Mouse (Mus musculus): Measurements from ENCODE around the gene Fabp3. TPM values are rescaled to one million over a fixed set of nuclear protein-coding genes. Genes with fewer than 3 reads are reported as not detected.
A peak's percentile ranks its signal among the peaks of the same experiment; 100 is the strongest.

The Fabp3 gene
- polyA plus RNA-seq, 1 experiment, result 22.5 TPM

GRCm38 (mm10) chr4:130325446-130325845, 17.1 kb downstream of the Fabp3 start:
- no peak for DNase-seq (ENCODE audit: low spot score)

DNA sequence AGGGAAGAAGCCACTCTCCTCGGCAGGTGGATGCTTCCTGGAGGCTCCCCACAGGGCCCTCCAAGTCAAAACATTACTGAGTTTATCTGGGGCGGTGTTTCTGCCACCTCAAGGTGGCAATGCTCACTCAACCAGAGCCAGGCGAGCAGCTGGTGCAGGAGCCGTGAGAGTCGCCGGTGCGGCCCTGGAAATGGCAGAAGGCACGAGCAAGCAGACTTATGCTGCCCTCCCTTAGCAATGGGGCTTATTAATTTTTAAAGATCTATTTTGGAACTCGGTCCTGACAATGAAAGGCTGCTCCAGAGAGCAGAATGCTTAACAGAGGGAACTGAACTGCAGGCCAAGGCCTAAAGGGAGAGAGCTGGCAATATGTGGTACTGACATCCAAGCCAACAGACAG, 19.0 kb downstream of the Fabp3 start:
- no peak for DNase-seq (ENCODE audit: low spot score)

DNA sequence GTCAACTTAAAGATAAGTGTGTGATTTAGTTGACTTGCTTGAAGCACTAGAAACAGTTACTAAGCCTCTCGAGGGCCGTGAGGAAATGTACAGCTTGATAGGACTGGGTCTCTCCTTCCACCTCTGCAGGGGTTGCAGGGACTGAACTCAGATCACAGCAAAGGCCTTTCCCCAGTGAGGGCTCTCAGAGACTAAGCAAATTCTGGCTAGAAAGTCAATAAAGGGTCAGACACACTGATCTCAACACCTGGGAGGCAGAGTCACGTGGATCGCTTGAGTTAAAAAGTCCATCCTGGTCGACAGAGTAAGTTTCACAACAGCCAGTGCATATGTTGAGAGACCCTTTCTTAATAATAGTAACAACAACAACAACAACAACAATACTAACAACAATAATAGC, 27.5 kb downstream of the Fabp3 start:
- no peak for DNase-seq (ENCODE audit: low spot score)

DNA sequence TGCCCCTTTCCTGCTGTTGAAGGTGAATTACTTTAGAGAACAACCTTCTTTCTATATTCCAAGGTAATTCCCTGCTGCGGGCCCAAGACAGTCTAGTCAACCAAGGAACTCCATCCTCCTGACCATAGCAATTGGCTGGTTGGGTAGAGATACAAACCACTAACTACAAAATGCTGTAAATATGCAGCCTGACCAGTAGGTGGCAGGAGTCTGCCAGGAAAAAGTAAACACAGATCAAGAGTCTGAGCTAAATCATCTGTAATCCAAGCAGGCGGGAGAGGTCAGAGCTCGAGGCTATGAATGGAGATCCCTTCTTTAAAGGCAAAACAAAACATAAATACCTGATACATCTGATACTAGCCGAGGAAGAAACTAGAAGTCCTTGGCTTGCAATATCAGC, 33.3 kb downstream of the Fabp3 start:
- DNase-seq (ENCODE audit: low spot score), result no peak

DNA sequence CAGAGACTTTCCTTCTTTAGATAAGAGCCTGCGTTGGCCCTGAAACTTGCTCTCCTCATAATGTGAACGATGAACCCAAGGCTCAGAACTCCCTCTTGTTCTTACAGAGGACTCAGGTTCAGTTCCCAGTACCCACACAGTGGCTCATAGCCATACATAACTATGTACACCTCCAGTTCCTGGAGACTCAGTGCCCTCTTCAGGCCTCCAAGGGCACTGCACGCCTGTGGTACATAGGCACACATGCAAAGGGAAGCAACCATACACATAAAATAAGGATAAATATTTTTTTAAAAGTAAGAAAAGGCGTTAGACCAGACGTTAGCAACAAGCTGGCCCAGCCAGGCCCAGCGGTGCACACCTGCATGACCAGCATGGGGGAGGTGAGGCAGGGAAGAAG, 41.3 kb downstream of the Fabp3 start:
- no peak for DNase-seq (ENCODE audit: low spot score)

DNA sequence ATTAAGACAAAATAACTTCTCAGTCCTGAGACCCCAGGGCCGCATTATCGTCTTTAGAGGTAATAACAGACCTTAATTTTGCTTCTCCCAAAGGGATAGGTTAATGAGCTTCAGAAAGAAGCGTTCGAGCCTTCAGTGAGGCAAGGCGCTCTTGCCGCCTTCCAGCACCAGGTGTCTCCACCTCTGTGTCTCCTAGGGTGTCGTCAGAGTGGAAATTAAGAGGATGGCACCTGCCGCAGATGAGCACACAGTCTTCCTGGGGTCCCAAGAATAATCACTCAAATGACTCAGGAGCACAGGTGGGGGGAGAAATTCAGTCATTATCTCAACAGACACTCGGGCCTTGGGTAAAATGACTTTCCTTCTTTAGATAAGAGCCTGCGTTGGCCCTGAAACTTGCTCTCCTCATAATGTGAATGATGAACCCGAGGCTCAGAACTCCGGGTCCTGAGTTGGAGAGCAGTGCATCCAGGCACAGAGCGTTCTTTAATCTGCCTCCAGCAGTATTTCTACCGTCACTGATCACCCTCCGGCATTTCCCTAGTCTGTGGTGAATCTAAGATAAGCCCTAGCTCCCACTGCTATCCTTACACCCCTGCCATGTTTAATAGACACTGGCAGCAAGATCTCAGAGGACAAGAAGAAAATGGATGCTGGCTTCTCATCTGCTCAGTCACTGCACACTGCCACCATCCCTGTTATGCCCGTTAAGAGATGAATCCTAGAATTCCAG, 42.5 kb downstream of the Fabp3 start:
- no peak for DNase-seq (ENCODE audit: low spot score)

GRCm38 (mm10) chr4:130352588-130352987, 44.2 kb downstream of the Fabp3 start:
- no peak for DNase-seq (ENCODE audit: low spot score)

DNA sequence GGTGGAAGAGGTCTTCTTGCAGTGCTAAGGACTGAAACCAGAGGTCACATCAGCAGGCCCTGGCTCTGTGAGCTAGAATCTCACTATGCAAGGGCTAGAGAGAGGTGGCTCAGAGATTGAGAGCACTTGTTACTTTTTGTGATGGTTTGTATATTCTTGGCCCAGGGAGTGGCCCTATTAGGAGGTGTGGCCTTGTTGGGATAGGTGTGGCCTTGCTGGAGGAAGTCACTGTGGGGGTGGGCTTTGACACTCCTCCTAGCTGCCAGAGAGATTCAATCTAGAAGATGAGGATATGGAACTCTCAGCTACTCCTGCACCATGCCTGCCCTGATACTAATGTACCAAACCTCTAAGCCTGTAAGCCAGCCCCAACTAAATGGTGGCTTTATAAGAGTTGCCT, 49.6 kb downstream of the Fabp3 start:
- DNase-seq (ENCODE audit: low spot score), result no peak

GRCm38 (mm10) chr4:130359486-130360237, 51.3 kb downstream of the Fabp3 start, which contains the start of the genes Zcchc17 and Snrnp40:
Gene Zcchc17, minus strand, starts transcription at chr4:130359943.
Gene Snrnp40, plus strand, starts transcription at chr4:130360132.
- DNase-seq (ENCODE audit: low spot score), result peak; percentile 94

DNA sequence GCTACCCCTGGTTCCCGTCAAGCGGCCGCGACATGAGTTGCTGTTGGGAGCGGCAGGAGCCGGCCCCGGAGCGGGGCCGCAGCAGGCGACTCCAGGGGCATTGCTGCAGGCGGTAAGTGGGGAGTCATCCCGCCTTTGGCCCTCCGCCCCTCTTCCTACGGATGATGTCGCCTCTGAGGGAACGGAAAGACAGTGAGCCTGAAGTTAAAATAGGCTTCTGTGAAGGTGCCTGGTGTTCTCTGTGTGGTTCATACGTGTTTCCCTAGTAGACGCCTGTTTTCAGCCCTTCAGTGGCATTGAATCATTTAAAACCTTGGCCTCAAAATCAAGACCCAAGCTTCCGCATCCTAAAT, 51.8 kb downstream of the Fabp3 start:
- no peak for DNase-seq (ENCODE audit: low spot score)

Other genes with a start within 250 kb of the Fabp3 start
- gene Pef1, start 206.0 kb upstream of the Fabp3 start, polyA plus RNA-seq (2012; rRNA removed), result 73.2 and 82.1 TPM in 2 replicates
- 18.8 and 20.0 TPM in 2 replicates for gene Hcrtr1, start 169.2 kb upstream of the Fabp3 start, polyA plus RNA-seq (2012; rRNA removed)
- 514 and 535 TPM in 2 replicates for gene Tinagl1, start 133.5 kb upstream of the Fabp3 start, polyA plus RNA-seq (2012; rRNA removed)
- not detected in 2 replicates for gene Gm853, start 86.2 kb upstream of the Fabp3 start, polyA plus RNA-seq (2012; rRNA removed)
- 84.7 and 87.7 TPM in 2 replicates for gene Serinc2, start 29.4 kb upstream of the Fabp3 start, polyA plus RNA-seq (2012; rRNA removed)
- gene Gm10570, start 79 bp downstream of the Fabp3 start, polyA plus RNA-seq (2012; rRNA removed), result 0.21 and 1.1 TPM in 2 replicates
- 24.7 and 34.3 TPM in 2 replicates for gene Zcchc17, start 51.3 kb downstream of the Fabp3 start, polyA plus RNA-seq (2012; rRNA removed)
- gene Snrnp40, start 51.5 kb downstream of the Fabp3 start, polyA plus RNA-seq (2012; rRNA removed), result 30.7 and 35.2 TPM in 2 replicates

Measured in urinary bladder, adult 2 months (tissue).